Mouse (Mus musculus): ENCODE data around the gene Prr19. TPM values are rescaled to one million over a fixed set of nuclear protein-coding genes. Genes with fewer than 3 reads are reported as not detected.

The Prr19 gene
- polyA plus RNA-seq, 1 experiment from 2014 or later: 2.2 TPM

DNA sequence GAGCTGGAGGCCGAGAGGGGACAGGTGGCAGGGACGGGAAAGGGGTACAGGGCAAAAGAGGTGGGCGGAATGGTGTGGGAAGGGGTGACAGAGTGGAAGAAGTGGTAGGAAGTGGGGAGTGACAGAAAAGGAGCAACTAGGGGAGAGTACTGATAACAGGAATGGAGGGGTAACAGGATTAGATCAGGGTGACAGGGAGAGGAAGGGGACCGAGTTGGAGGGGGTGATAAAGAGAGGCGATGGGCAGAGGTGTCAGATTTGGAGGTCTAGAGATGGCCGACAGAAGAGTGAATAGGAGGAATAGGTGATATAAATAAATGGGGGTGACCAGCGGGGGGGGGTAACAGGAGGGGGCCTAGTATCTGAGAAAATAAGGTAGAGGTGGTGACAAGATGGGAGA, 32.6 kb upstream of the Prr19 start:
- 3% methylated on average over 7 of the region's 7 CpGs for WGBS

DNA sequence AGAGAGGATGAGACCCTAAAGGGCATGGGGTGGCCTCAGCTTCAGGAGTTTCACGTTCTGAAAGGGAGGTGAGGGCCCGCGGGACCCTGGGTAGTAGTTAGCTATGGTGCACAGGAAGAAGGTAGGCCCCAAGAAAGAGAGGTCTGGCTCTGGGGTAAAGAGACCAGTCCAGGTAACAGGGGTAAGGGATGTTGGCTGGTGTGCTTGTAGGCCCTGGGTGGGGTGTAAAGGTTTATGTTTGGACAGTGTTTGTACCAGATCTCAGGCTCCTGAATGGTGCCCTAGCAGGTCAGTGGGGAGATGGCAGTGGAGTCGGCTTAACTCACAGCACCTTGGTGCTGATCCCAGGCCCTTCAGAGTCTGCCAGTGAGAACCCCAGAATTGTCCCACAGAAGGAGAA, 32.2 kb upstream of the Prr19 start:
- 49% methylated on average over 4 of the region's 4 CpGs for whole genome bisulfite sequencing
- ATAC-seq (no peak), DNase-seq (ENCODE audit: low spot score) (no peak)
- Histone ChIP-seq H3K9me3 (replicated peaks; ENCODE audit: control insufficient read depth, low read length) (no peaks in the 10 kb centered on the region), H3K4me3 (ENCODE audit: low read depth, low read length) (peak overlapping the region; percentile 73), H3K4me1 (ENCODE audit: control insufficient read depth, insufficient read depth, low read length) (peaks cover 14% of the 10 kb centered on the region), H3K9ac (ENCODE audit: low read length) (peak overlapping the region; percentile 81), H3K36me3 (ENCODE audit: control insufficient read depth, insufficient read depth, low read length) (peaks cover 32% of the 10 kb centered on the region), H3K27me3 (replicated peaks; ENCODE audit: control insufficient read depth, insufficient read depth, low read length) (no peaks in the 10 kb centered on the region), H3K4me2 (ENCODE audit: low read length) (peak overlapping the region; percentile 80), H3K27ac (ENCODE audit: low read depth, low read length) (no peak overlapping the region)

More for the DNA sequence above, 32.6 kb upstream of the Prr19 start:
- H3K27ac ChIP-seq (ENCODE audit: low read depth, low read length): peak overlapping the region; percentile 82
- DNase-seq (ENCODE audit: low spot score): no peak
- peak overlapping the region; percentile 73 for H3K4me3 ChIP-seq (ENCODE audit: low read depth, low read length)
- H3K4me1 ChIP-seq (ENCODE audit: control insufficient read depth, insufficient read depth, low read length): peaks cover 14% of the 10 kb centered on the region
- H3K4me2 ChIP-seq (ENCODE audit: low read length): peak overlapping the region; percentile 80
- ATAC-seq: no peak
- no peaks in the 10 kb centered on the region for H3K27me3 ChIP-seq (replicated peaks; ENCODE audit: control insufficient read depth, insufficient read depth, low read length)
- H3K36me3 ChIP-seq (ENCODE audit: control insufficient read depth, insufficient read depth, low read length): peaks cover 28% of the 10 kb centered on the region
- peak overlapping the region; percentile 81 for H3K9ac ChIP-seq (ENCODE audit: low read length)
- no peaks in the 10 kb centered on the region for H3K9me3 ChIP-seq (replicated peaks; ENCODE audit: control insufficient read depth, low read length)

GRCm38 (mm10) chr7:25269545-25270271, 31.5 kb upstream of the Prr19 start:
- WGBS: 86% methylated on average over 8 of the region's 8 CpGs
- ATAC-seq: no peak

GRCm38 (mm10) chr7:25270652-25271633, 30.3 kb upstream of the Prr19 start:
- H3K27me3 ChIP-seq (replicated peaks; ENCODE audit: control insufficient read depth, insufficient read depth, low read length): no peaks in the 10 kb centered on the region
- peak overlapping the region; percentile 6; the same call in 1 of the 2 replicates for H3K9ac ChIP-seq (ENCODE audit: low read length)
- ATAC-seq (no peak), DNase-seq (ENCODE audit: low spot score) (no peak)
- 91% methylated on average over 35 of the region's 35 CpGs for WGBS
- peaks cover 18% of the 10 kb centered on the region for H3K4me1 ChIP-seq (ENCODE audit: control insufficient read depth, insufficient read depth, low read length)
- no peak overlapping the region for H3K27ac ChIP-seq (ENCODE audit: low read depth, low read length)
- no peak overlapping the region for H3K4me2 ChIP-seq (ENCODE audit: low read length)
- H3K9me3 ChIP-seq (replicated peaks; ENCODE audit: control insufficient read depth, low read length): no peaks in the 10 kb centered on the region
- no peak overlapping the region for H3K4me3 ChIP-seq (ENCODE audit: low read depth, low read length)
- H3K36me3 ChIP-seq (ENCODE audit: control insufficient read depth, insufficient read depth, low read length): peaks cover 40% of the 10 kb centered on the region

More at GRCm38 (mm10) chr7:25269545-25270271, 31.5 kb upstream of the Prr19 start:
- peak overlapping the region; percentile 73 for H3K4me3 ChIP-seq (ENCODE audit: low read depth, low read length)
- DNase-seq (ENCODE audit: low spot score): no peak
- H3K36me3 ChIP-seq (ENCODE audit: control insufficient read depth, insufficient read depth, low read length): peaks cover 36% of the 10 kb centered on the region
- H3K9me3 ChIP-seq (replicated peaks; ENCODE audit: control insufficient read depth, low read length): no peaks in the 10 kb centered on the region
- peaks cover 18% of the 10 kb centered on the region for H3K4me1 ChIP-seq (ENCODE audit: control insufficient read depth, insufficient read depth, low read length)
- H3K27me3 ChIP-seq (replicated peaks; ENCODE audit: control insufficient read depth, insufficient read depth, low read length): no peaks in the 10 kb centered on the region
- H3K4me2 ChIP-seq (ENCODE audit: low read length): peak overlapping the region; percentile 80
- no peak overlapping the region for H3K27ac ChIP-seq (ENCODE audit: low read depth, low read length)
- peak overlapping the region; percentile 81; the same call in 1 of the 2 replicates for H3K9ac ChIP-seq (ENCODE audit: low read length)

DNA sequence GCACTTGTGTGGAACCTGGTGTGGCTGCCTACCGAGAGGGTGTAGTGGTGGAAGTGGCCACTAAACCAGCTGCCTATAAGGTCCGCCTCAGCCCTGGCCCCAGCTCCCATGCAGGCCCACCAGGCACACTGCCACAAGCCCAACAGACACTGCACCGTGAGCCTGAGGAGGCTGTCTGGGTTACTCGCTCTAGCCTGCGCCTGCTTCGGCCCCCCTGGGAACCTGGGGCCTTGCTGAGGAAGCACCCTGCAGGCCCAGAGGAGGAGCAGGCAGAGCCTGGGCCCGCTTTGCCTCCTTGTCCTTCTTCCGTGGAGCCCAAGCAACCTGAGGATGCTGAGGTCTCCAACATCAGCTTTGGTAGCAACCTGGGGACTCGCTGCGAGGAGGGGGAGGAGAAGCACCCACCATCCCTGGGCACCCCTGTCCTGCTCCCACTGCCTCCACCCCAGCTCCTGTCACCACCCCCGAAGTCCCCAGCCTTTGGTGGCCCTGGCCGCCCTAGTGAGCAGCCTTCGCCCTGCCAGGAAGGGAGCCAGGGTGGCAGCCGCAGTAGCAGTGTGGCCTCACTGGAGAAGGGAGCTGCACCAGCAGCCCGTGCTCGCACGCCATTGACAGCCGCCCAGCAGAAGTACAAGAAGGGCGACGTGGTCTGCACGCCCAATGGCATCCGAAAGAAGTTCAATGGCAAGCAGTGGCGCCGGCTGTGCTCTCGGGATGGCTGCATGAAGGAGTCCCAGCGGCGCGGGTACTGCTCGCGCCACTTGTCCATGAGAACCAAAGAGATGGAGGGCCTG, 29.4 kb upstream of the Prr19 start:
- no peak overlapping the region for H3K9ac ChIP-seq (ENCODE audit: low read length)
- H3K27ac ChIP-seq (ENCODE audit: low read depth, low read length): no peak overlapping the region
- 89% methylated on average over 30 of the region's 30 CpGs for WGBS
- H3K9me3 ChIP-seq (replicated peaks; ENCODE audit: control insufficient read depth, low read length): no peaks in the 10 kb centered on the region
- no peak for ATAC-seq
- H3K4me3 ChIP-seq (ENCODE audit: low read depth, low read length): no peak overlapping the region
- no peaks in the 10 kb centered on the region for H3K27me3 ChIP-seq (replicated peaks; ENCODE audit: control insufficient read depth, insufficient read depth, low read length)
- H3K4me1 ChIP-seq (ENCODE audit: control insufficient read depth, insufficient read depth, low read length): peaks cover 17% of the 10 kb centered on the region
- no peak for DNase-seq (ENCODE audit: low spot score)
- H3K36me3 ChIP-seq (ENCODE audit: control insufficient read depth, insufficient read depth, low read length): peaks cover 40% of the 10 kb centered on the region
- H3K4me2 ChIP-seq (ENCODE audit: low read length): no peak overlapping the region

GRCm38 (mm10) chr7:25272445-25273258, 28.6 kb upstream of the Prr19 start:
- ATAC-seq: no peak
- no peaks in the 10 kb centered on the region for H3K9me3 ChIP-seq (replicated peaks; ENCODE audit: control insufficient read depth, low read length)
- H3K4me2 ChIP-seq (ENCODE audit: low read length): no peak overlapping the region
- H3K9ac ChIP-seq (ENCODE audit: low read length): no peak overlapping the region
- DNase-seq (ENCODE audit: low spot score): no peak
- peaks cover 18% of the 10 kb centered on the region for H3K4me1 ChIP-seq (ENCODE audit: control insufficient read depth, insufficient read depth, low read length)
- peaks cover 40% of the 10 kb centered on the region for H3K36me3 ChIP-seq (ENCODE audit: control insufficient read depth, insufficient read depth, low read length)
- no peak overlapping the region for H3K27ac ChIP-seq (ENCODE audit: low read depth, low read length)
- no peaks in the 10 kb centered on the region for H3K27me3 ChIP-seq (replicated peaks; ENCODE audit: control insufficient read depth, insufficient read depth, low read length)
- H3K4me3 ChIP-seq (ENCODE audit: low read depth, low read length): no peak overlapping the region
- WGBS: 91% methylated on average over 38 of the region's 38 CpGs

DNA sequence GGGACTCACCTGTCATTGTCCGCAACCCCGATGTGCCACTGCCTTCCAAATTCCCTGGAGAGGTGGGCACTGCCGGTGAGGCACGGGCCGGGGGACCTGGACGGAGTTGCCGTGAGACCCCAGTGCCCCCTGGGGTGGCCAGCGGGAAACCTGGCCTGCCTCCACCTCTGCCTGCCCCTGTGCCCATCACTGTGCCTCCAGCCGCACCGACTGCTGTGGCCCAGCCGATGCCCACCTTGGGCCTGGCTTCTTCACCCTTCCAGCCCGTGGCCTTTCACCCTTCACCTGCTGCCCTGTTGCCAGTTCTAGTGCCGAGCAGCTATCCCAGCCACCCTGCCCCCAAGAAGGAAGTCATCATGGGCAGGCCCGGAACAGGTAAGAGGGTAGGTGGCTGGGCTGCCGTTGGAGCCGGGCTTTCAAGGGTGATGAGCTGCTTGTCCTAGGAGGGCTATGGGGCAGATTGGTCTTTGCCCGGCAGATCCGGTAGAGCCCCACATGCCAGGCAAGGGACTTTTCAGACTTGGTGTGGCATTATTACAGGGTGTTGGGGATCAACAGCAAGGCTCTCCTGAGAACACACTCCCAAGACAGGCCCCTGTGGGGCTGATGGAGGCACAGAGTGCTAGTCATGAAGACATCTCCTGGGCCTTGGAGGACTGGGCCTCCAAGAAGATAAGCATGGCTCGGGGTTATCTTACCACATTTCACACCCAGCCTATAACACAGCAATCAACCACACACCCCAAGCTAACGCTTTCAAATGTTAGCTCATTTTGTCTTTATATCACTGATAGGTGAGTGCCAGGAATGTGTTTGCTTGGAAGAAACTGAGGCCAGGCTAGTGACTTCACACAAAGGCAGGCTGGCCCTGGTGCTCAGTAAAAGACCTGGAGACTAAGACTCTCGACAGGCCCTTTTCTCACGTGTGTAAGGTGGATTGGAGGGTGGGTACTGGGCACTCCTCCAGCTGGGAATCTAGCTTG, 27.7 kb upstream of the Prr19 start:
- Histone ChIP-seq H3K9ac (ENCODE audit: low read length) (peak overlapping the region; percentile 35; the same call in 1 of the 2 replicates), H3K9me3 (replicated peaks; ENCODE audit: control insufficient read depth, low read length) (no peaks in the 10 kb centered on the region), H3K27ac (ENCODE audit: low read depth, low read length) (no peak overlapping the region), H3K27me3 (replicated peaks; ENCODE audit: control insufficient read depth, insufficient read depth, low read length) (no peaks in the 10 kb centered on the region), H3K4me2 (ENCODE audit: low read length) (no peak overlapping the region), H3K36me3 (ENCODE audit: control insufficient read depth, insufficient read depth, low read length) (peaks cover 40% of the 10 kb centered on the region), H3K4me1 (ENCODE audit: control insufficient read depth, insufficient read depth, low read length) (peaks cover 22% of the 10 kb centered on the region), H3K4me3 (ENCODE audit: low read depth, low read length) (no peak overlapping the region)
- no peak for DNase-seq (ENCODE audit: low spot score)
- WGBS: 89% methylated on average over 22 of the region's 22 CpGs
- no peak for ATAC-seq
